Mouse (Mus musculus) lung, adult 18-20 months (tissue): ENCODE measurements around the gene Itpkc.

ENCODE experiments used
- DNase-seq, 2 experiments: peaks; one replicate each; pipeline ENCODE4 v3.0.0; 2022; ENCODE audit warnings: mixed read lengths in 2 of 2

The Itpkc gene

GRCm38 (mm10) chr7:27235726-27236125 lies 7.3 kb upstream of the Itpkc start:
- no peak for DNase-seq

DNA sequence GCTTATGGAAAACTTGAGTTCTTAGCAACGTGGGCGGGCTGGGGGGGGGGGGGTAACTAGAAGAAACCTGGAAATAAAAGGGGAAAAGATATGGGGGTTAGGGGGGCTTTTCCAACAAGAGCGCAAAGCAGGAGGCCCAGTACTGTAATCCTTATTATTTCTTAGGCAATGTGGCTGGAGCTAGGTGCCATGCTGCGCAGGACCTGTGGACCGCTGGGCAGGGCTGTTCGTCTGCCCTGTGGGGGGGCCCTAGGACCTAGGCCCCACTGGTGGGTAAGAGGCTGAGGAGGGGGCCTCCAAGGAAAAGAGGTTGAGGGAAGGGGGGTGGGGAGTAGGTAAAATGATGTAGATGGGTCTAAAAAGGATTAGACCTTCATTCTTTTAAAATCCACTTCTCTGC lies 4.8 kb upstream of the Itpkc start:
- DNase-seq = no peak

DNA sequence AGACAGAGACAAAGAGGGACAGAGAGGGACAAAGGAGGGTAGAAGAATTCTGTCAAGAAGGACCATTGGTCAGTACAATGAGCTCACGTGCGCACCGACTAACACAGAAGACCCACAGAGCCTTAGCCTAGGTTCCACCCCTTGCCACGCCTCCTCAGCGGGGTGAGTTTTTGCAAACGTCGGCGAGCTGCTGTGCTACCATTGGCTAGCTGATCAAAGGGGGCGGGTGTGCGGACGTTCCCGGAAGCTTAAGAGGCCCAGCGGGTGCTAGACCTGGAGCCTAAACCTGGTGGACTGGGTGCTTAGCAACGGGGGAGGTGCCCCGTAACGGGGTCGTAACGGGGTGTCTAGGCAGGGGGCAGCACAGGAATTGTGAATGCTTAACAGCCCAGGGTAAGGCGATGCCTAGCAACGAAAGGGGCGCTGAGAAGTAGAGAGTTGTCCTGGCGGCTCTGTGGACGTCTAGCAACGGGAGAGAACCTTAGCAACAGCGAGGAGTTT lies 4.4 kb upstream of the Itpkc start, which contains the start of gene Coq8b:
Gene Coq8b (plus strand): TSS at position 243 of the 501 bp plus-strand sequence.
- peak; percentile 96 to 98 for DNase-seq

- DNase-seq = peak; percentile 49 to 72
Measured at GRCm38 (mm10) chr7:27231693-27232331, 3.4 kb upstream of the Itpkc start.

- no peak for DNase-seq
Measured at GRCm38 (mm10) chr7:27230781-27231180, 2.3 kb upstream of the Itpkc start.

DNA sequence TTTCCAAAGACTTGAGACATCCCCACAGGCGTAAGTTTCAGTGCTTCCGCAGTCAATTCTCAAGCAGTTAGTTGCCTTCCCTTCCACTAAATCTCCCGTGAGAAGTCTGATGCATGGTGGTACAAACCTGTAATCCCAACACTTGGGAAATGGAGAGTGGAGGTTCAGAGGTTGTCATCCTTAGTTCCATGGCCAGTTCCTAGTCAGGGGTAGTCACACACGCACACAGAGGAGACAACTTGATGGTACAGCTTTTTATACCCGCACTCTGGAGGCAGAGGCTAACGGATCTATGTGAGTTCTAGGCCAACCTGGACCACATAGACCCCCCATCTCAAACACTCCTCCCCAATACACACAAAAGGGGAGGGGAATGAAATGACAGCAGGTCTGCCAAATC lies 404 bp upstream of the Itpkc start:
- no peak for DNase-seq

- no peak for DNase-seq
Measured at GRCm38 (mm10) chr7:27227676-27228075, 785 bp downstream of the Itpkc start.

GRCm38 (mm10) chr7:27227276-27227675 lies 1.2 kb downstream of the Itpkc start:
- no peak for DNase-seq

- peak in 1 of 2 experiments; percentile 39 for DNase-seq
Measured at GRCm38 (mm10) chr7:27224877-27225575, 3.4 kb downstream of the Itpkc start.

GRCm38 (mm10) chr7:27222538-27222937 lies 5.9 kb downstream of the Itpkc start:
- no peak for DNase-seq

DNA sequence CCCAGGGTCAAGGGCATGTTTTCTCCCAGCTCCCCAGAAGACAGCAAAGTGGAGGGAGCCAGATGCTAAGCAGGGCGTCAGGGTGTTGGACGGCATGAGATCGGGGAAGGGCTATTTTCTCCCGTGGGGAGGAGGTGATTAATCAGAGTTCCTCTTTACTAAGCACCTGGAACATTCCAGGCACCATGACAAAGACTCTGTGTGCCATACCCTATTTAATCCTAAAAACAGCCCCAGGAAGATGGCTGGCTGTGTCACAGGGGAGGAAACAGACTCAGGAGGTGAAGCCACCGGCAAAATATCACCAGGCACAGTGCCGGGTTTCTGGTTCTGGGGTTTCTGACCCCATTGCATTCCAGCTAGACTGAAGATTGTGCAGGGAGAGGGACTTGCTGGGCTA lies 6.5 kb downstream of the Itpkc start:
- no peak for DNase-seq

DNA sequence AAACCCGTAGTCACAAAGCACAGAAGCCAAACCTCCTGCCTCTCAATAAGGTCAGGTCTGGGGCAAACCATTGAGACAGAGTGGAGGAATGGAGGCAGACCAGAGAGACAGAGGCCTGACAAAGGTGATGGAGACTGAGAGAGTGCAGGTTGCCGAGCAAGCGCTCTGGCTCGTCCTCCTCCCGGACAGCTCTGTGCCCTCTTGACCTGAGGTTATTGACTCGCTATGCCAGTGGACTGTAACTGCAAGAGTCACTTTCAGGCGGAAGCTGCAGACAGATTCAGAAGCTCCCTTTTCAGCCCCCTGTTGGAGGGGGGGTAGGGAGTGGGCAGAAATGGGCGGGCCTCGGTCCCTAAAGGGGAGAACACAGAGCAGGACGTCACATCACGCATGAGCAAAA lies 8.5 kb downstream of the Itpkc start:
- DNase-seq = no peak

DNA sequence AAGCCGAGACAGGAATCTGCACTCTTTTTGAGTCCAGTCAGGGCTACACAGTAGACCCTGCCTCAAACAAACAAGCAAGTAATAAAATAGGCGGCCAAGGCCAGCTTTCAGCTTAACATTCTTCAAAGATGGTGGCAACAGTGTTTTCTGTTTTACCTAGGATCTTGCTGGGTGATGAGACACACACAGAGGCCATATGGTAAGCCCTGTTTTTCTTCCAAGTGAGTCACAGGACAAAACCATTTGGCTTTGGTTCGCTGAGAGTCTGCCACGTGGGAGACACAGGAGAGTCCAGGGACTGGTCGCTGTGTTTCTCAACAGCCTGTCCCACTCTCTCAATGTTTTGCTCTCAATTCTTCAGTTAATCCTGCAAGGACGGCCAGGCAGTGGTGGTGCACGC lies 9.9 kb downstream of the Itpkc start:
- no peak for DNase-seq

DNA sequence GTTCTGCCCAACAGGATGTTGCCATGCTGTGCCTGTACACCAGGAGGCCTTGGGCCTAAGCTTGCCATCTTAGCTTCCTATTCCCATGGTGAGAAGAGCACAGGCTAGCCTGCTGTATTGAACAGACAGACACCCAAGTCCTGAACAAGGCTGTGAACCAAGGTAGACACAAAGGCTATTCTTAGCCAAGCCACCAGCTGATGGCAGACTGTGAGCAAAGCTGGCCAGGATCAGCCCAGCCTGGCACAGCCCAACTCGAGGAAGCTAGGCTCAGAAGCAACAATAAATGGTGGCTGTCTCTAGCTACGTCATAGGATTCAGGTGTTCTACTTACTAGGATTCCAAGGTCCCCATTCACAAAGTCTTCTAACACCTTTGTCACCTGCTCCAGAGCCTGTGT lies 15.8 kb downstream of the Itpkc start:
- no peak for DNase-seq

DNA sequence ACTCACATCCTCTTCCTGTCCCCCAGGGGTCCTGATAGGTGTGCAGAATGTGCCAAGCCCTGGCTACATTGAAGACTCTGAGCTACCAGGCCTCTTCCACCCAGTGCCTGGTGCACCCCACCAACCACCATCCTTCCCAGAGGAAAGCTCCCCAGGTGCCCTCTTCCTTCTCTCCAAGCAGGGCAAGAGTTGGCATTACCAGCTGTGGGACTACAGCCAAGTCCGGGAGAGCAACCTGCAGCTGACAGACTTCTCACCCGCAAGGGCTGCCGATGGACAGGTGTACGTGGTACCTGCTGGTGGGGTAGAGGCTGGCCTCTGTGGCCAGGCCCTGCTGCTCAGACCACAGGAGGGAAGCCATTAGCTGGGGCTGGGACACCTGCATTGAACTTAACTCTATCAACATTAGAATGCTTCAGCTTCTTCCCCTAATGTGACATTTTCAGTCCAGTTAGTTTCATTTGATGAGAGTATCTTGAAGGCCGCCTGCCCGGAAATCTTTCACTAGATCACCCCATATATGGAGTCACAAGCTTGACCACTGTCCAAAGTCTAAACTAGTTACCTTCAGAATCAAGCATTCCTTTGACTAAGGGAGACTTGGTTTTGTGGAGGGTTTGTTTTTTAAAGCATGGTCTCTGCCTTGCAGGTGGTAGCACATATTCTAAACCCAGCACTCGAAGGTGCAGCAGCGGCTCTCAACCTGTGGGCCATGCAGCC lies 24.6 kb downstream of the Itpkc start:
- no peak for DNase-seq

DNA sequence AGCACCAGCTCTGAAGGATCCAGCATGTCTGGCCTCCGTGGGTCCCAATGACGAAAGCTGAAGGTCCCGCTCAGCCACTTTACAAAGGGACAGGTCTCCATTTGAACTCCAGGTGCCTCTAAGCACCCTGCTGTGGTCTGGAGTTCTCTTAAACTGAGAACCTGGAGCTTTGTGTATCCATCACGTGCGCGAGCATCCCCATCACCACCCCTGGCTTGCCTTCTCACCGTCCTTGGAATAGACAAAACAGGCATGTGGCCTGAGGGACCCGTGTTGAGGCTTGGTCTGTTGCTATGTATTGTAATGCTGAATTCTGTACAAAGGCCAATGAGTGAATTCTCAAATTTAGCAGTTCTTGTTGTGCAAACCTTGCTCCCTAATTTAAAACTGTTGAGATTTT lies 29.7 kb downstream of the Itpkc start:
- DNase-seq = no peak

DNA sequence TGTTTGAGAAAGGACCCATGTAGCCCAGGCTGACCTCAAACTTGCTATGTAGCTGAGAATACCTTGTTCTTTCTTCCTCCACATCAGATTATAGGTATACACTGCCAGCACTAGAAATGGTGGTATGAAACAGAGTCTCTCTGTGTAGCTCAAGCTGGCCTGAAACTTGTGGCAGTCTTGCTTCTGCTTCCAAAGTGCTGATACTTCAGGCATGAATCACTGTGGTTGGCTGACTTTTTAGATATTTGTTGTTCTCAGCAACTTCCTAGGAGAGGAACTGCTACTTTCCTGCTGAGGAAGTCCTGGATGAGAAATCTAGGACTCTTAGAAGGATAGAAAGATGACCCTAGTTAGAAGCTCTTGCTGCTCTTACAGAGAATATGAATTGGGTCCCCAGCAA lies 30.1 kb downstream of the Itpkc start:
- no peak for DNase-seq

DNA sequence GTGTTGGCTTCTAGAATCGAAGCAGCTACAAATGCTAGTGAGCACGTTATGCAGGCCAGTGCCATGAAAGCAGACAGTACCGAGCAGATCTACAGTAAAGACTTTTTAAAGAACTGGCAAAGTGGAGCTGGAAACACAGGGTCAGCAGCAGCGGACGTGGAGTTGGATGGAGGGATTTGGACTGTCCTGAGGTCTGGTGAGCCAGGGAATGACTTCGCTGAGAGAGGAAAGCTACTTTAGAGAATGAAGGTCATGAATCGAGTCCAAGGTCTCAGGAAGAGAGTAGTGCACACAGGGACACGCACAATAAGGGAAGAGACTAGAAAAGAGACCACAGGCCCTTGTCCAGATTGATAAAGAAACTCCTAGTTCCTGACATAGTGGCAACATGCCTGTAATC lies 30.8 kb downstream of the Itpkc start:
- DNase-seq = no peak

- DNase-seq = no peak
Measured at GRCm38 (mm10) chr7:27197136-27197535, 31.3 kb downstream of the Itpkc start.

DNA sequence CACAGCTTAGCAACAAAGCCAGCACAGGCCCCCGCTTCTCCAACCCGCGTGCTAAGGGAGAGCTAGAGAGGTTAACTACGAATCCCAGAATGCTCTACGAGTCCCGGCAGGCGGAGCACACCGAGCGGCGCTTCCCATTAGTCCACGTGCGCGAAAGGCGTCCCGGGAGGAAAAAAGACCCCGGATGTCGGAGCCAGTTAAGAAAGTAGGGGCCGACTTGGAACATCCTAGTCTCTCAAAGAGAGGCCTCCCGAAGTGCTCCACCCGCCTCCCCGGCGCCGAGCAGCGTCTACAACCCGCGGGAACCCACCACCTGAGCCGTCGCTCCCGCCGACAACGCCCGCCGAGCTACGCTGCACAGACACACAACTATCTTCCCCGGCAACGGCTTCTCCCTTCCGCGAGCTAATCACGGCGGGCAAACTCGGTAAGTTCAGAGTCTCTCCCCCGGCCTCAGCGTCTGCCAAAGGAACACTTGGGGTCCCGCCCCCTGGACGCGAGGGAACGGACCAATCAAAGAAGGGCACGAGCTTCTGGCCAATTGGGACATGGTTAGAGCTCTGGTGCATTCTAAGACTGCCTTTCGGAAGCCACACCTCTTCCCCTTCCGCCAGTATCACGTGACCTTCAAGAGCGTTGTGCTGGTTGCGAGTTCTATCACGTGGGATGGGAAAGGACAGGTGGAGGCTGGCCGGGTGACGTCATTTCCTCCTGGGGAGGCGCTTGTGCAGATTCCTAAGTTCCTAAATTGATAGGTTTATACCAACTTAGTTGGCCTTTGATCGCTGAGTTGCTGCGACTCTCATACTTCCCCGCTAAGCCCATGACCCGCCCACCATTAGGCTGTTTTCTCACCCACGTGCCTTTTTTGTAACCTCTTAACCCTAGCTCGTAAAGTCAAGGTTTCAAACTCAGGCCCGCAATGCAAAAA lies 32.5 kb downstream of the Itpkc start, which contains the start of the genes BC024978 and Snrpa:
Gene BC024978 (plus strand): TSS at position 101 of the 931 bp plus-strand sequence.
Gene Snrpa (minus strand): TSS at position 591 of the 931 bp plus-strand sequence.
- DNase-seq = peak; percentile 99

DNA sequence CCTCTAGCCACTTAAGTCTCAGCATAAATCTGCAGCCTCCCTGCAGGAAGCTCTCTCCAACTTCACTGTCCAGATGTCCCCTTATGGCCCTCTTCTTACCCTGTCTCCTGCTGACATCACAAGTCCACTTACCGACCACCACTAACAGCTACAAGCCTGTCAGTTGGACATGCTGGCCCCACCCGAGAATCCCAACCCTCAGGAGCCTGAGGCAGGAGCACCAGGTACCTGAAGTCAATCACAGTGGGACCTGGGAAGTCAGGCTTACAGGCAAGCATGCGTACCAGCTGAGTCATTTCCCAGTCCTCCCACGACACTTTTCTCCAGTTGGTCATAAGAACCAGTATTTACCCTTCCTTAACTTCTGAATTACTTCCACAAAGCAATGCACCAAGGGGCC lies 34.7 kb downstream of the Itpkc start:
- DNase-seq = no peak

DNA sequence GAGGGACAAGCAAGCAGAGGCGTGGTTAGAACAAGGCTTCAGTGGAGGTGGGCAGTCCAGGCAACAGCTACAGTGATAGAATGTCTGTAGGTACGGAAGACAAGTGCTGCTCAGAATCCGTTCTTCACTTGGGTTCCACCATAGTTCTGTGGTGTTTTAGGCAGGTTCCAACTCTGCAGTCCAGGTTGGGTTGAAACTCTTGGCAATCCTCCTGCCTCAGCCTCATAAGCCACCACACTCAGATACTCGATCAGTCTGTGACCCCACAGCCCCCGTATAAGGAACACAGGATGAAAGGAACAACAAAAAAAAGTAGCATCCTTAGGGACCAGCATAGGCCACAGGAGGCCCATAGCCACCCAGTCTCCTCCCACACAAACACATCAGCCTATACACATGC lies 36.0 kb downstream of the Itpkc start:
- DNase-seq = no peak
